Mouse (Mus musculus) liver, postnatal 0 days (tissue): ENCODE data around the gene Sec24c. TPM values are rescaled to one million over a fixed set of nuclear protein-coding genes. Genes with fewer than 3 reads are reported as not detected.

Source experiments
- ATAC-seq: fragments of 200-750 bp; cut with Nextera tagmentation; 2 replicates; pipeline ENCODE4 v1.8.0; 2017; ENCODE audit warnings: mild to moderate bottlenecking, moderate library complexity
- DNase-seq: peaks from one replicate; pipeline ENCODE4 v3.0.0-alpha.2; 2016
- H3K27ac ChIP-seq: fragments of 300-500 bp; sonication (generic); 2 replicates; pipeline ENCODE4 v1.5.1; 2014; ENCODE audit warnings: antibody characterized with exemption, moderate library complexity, mild to moderate bottlenecking, low read depth
- H3K27me3 ChIP-seq: fragments of 300-500 bp; sonication (generic); 2 replicates; pipeline ENCODE4 v1.6.1; 2014; ENCODE audit warnings: low read length, control low read depth, mixed read lengths; ENCODE audit not compliant: insufficient read depth
- H3K36me3 ChIP-seq: fragments of 300-500 bp; sonication (generic); replicated peaks from 2 replicates; pipeline ENCODE4 v1.6.1; 2014; ENCODE audit warnings: mild to moderate bottlenecking, control low read depth, low read length, moderate library complexity, mixed read lengths; ENCODE audit not compliant: insufficient read depth
- H3K4me1 ChIP-seq: fragments of 300-500 bp; sonication (generic); 2 replicates; pipeline ENCODE4 v1.6.1; 2014; ENCODE audit warnings: antibody characterized with exemption, mild to moderate bottlenecking, control low read depth; ENCODE audit not compliant: insufficient read depth
- H3K4me2 ChIP-seq: fragments of 300-500 bp; sonication (generic); 2 replicates; pipeline ENCODE4 v1.6.1; 2014; ENCODE audit warnings: low read depth, mild to moderate bottlenecking, low read length, moderate library complexity, mixed read lengths
- H3K4me3 ChIP-seq: fragments of 300-500 bp; sonication (generic); 2 replicates; pipeline ENCODE4 v1.5.1; 2014; ENCODE audit warnings: low read depth, low read length
- H3K9ac ChIP-seq: fragments of 300-500 bp; sonication (generic); replicated peaks from 2 replicates; pipeline ENCODE4 v1.6.1; 2014; ENCODE audit warnings: mild to moderate bottlenecking, moderate library complexity
- H3K9me3 ChIP-seq: fragments of 300-500 bp; sonication (generic); 2 replicates; pipeline ENCODE4 v1.6.1; 2016; ENCODE audit warnings: mild to moderate bottlenecking, control low read depth, low read length, mixed read lengths
- CTCF ChIP-seq: sonication (generic); IDR thresholded peaks from 2 replicates; pipeline ENCODE4 v1.5.1; 2016; ENCODE audit warnings: antibody characterized with exemption, low read depth
- EP300 ChIP-seq: IDR thresholded peaks from 2 replicates; pipeline ENCODE4 v1.6.1; 2016; ENCODE audit warnings: antibody characterized with exemption, low read depth, mild to moderate bottlenecking
- WGBS: fragments of 180-500 bp; shearing (Covaris S2); extraction: QIAGEN DNeasy Blood & Tissue Kit; methylation state at CpG from one replicate; pipeline ENCODE4 v1.1.7; 2014; ENCODE audit not compliant: insufficient replicate concordance; 5-methylcytosine and 5-hydroxymethylcytosine counted together
- polyA plus RNA-seq: library from polyadenylated mRNA; unstranded; fragments of >200 nt; fragmentation: Nextera tagmentation; extraction: Ambion mirVana; gene quantifications from 2 replicates; pipeline ENCODE4 v1.2.1, GENCODE M21; 2015

The Sec24c gene
- polyA plus RNA-seq, 1 experiment from 2014 or later: 31.3 TPM

GRCm38 (mm10) chr14:20646381-20646780 is 27.7 kb upstream of the Sec24c start:
- ATAC-seq (peak; percentile 54; the same call in 1 of the 2 replicates), DNase-seq (no peak)
- Histone ChIP-seq H3K27ac (no peak overlapping the region), H3K4me3 (no peak overlapping the region), H3K4me1 (peaks cover 5% of the 10 kb centered on the region), H3K27me3 (no peaks in the 10 kb centered on the region), H3K36me3 (no peaks in the 10 kb centered on the region), H3K9me3 (no peaks in the 10 kb centered on the region), H3K4me2 (no peak overlapping the region), H3K9ac (no peak overlapping the region)
- no peak for TF ChIP-seq EP300
- TF ChIP-seq CTCF: no peak

DNA sequence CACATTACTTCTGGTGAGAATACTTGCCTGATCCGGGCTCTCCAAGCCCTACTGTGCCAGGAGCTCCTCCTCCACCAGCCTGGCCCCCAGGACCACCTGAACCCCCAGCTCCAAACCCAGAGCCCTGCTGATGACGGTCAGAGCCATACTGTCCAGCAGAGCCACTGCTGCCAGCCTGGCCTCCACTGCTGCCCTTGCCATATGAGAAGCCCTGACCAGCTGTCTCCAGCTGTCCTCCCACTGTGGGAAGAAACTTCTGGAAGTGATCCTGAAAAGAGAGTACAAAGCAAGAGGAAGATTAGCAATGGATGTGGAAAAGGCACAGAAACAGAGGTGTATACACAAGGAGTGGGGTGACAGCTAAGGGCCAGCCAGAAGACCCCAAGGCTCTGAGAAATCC is 23.1 kb upstream of the Sec24c start:
- no peaks in the 10 kb centered on the region for H3K9me3 ChIP-seq
- H3K4me2 ChIP-seq: no peak overlapping the region
- WGBS: 69% methylated on average over 2 of the region's 2 CpGs
- no peak overlapping the region for H3K4me3 ChIP-seq
- DNase-seq (no peak), ATAC-seq (no peak)
- H3K9ac ChIP-seq: no peak overlapping the region
- no peaks in the 10 kb centered on the region for H3K36me3 ChIP-seq
- no peaks in the 10 kb centered on the region for H3K27me3 ChIP-seq
- TF ChIP-seq CTCF: no peak
- H3K27ac ChIP-seq: no peak overlapping the region
- peaks cover 6% of the 10 kb centered on the region; the same call in 1 of the 2 replicates for H3K4me1 ChIP-seq

GRCm38 (mm10) chr14:20651722-20652256 is 22.3 kb upstream of the Sec24c start:
- Histone ChIP-seq H3K4me1 (peaks cover 6% of the 10 kb centered on the region; the same call in 1 of the 2 replicates), H3K4me2 (no peak overlapping the region), H3K27ac (no peak overlapping the region), H3K9me3 (no peaks in the 10 kb centered on the region), H3K9ac (no peak overlapping the region), H3K4me3 (no peak overlapping the region), H3K36me3 (no peaks in the 10 kb centered on the region), H3K27me3 (no peaks in the 10 kb centered on the region)
- no peak for ATAC-seq
- WGBS: 57% methylated on average over 4 of the region's 4 CpGs
- DNase-seq: no peak
- TF ChIP-seq EP300 (no peak), CTCF (no peak)

- Histone ChIP-seq H3K9ac (no peak overlapping the region), H3K36me3 (no peaks in the 10 kb centered on the region), H3K27ac (peak overlapping the region; percentile 60), H3K4me3 (no peak overlapping the region), H3K4me2 (no peak overlapping the region), H3K9me3 (no peaks in the 10 kb centered on the region), H3K27me3 (no peaks in the 10 kb centered on the region), H3K4me1 (peaks cover 6% of the 10 kb centered on the region; the same call in 1 of the 2 replicates)
- no peak for TF ChIP-seq CTCF
- TF ChIP-seq EP300: no peak
- DNase-seq: no peak
- ATAC-seq: peak; percentile 38; the same call in 1 of the 2 replicates
- WGBS: 63% methylated on average over 9 of the region's 9 CpGs
These were observed 19.3 kb upstream of the Sec24c start for GRCm38 (mm10) chr14:20654690-20655421.

DNA sequence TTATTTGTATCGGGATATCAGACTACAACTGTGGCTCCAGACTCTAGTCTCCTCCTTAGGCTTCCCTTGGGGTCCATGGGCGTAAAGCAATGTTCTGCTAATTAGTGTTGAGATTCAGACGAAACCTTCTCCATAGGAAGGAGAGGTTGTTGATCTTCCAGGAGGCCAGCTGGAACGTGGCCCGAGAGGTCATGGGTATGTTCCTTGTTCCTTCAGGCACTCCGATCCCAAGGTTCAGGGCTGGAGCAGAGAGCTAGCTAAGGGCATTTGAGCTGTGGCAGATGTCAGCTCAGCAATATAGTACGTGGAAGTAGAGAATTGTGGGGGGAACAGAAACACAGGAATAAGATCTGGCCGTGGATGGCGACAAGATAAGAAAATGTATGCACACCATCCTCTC is 18.4 kb upstream of the Sec24c start:
- Histone ChIP-seq H3K4me3 (no peak overlapping the region), H3K9ac (no peak overlapping the region), H3K9me3 (no peaks in the 10 kb centered on the region), H3K36me3 (no peaks in the 10 kb centered on the region), H3K4me2 (no peak overlapping the region), H3K27ac (peak overlapping the region; percentile 60), H3K4me1 (peaks cover 11% of the 10 kb centered on the region; the same call in 1 of the 2 replicates), H3K27me3 (no peaks in the 10 kb centered on the region)
- TF ChIP-seq EP300 (no peak), CTCF (no peak)
- ATAC-seq (no peak), DNase-seq (no peak)
- WGBS: 70% methylated on average over 9 of the region's 9 CpGs

DNA sequence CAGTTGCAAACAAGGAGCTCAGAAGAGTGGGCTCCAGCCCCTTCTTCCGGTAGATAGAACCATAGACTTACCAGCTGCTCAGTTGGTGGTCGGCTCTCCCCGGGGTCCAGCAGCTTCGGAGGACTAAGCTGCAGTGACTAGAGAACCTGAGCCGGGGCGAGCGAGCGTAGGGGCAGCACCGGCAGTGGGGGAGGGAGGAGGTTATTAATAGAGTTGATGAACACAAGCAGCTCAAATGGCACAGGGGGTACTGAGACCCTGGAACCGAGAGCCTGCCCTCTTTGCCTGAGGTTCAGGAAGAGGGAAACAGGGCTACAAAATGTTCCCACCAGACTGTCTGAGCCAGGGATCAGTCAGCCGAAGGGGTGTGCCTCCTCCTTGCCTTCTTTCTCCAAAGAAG is 17.7 kb upstream of the Sec24c start, which contains the start of gene Myoz1:
TSS of gene Myoz1 (minus strand) at position 180 of the 400 bp plus-strand sequence.
- DNase-seq: no peak
- no peak for TF ChIP-seq EP300
- TF ChIP-seq CTCF: no peak
- H3K36me3 ChIP-seq: no peaks in the 10 kb centered on the region
- H3K4me1 ChIP-seq: peaks cover 12% of the 10 kb centered on the region; the same call in 1 of the 2 replicates
- WGBS: 70% methylated on average over 11 of the region's 11 CpGs
- peaks cover 3% of the 10 kb centered on the region for H3K27me3 ChIP-seq
- H3K27ac ChIP-seq: peak within 1 kb of the TSS; percentile 60
- H3K9ac ChIP-seq: no peak within 1 kb of the TSS
- H3K4me3 ChIP-seq: no peak within 1 kb of the TSS
- H3K4me2 ChIP-seq: no peak within 1 kb of the TSS
- ATAC-seq: no peak
- no peaks in the 10 kb centered on the region for H3K9me3 ChIP-seq
